11 mouse cellular contexts compared by ENCODE assay signal in genomic region chr3:88226101-88226845, GRCm38 (mm10). TPM values are rescaled to one million over a fixed set of nuclear protein-coding genes. Genes with fewer than 3 reads are reported as not detected.
DNase-seq lines count a peak whose midpoint lies in the region; ATAC-seq and TF ChIP-seq lines count a peak whose summit lies in the region.
"Had no signal": no experiment of that assay in that cellular context is flagged by ENCODE, and none has a peak within 500 bp of the region (broad histone marks: within the 10 kb centered on the region; RNA-seq: fewer than 3 reads in every experiment).

No protein-coding gene starts in this region.

- peak overlapping the region; percentile 18; the same call in 1 of the 2 replicates for H3K4me3 ChIP-seq in forebrain, embryonic 10.5 days
- H3K4me3 ChIP-seq in layer of hippocampus, adult 2 months: no peak overlapping the region
- H3K4me3 ChIP-seq in neural tube, embryonic 15.5 days (replicated peaks): no peak overlapping the region
- no peak overlapping the region for H3K4me3 ChIP-seq in intestine, embryonic 15.5 days (replicated peaks)
- H3K4me3 ChIP-seq: heart, embryonic 15.5 days had no signal

- 87% methylated on average over 10 of the region's 10 CpGs for whole genome bisulfite sequencing in forebrain, embryonic 10.5 days
- WGBS in neural tube, embryonic 15.5 days: 40% methylated on average over 10 of the region's 10 CpGs
- WGBS in intestine, embryonic 15.5 days: 82% methylated on average over 10 of the region's 10 CpGs

- peaks cover 92% of the 10 kb centered on the region for H3K36me3 ChIP-seq in forebrain, embryonic 10.5 days (replicated peaks)
- H3K36me3 ChIP-seq in neural tube, embryonic 15.5 days: peaks cover 50% of the 10 kb centered on the region
- H3K36me3 ChIP-seq in intestine, embryonic 15.5 days: no peaks in the 10 kb centered on the region
- H3K36me3 ChIP-seq: heart, embryonic 15.5 days had no signal

- H3K9me3 ChIP-seq in forebrain, embryonic 10.5 days: no peaks in the 10 kb centered on the region
- no peaks in the 10 kb centered on the region for H3K9me3 ChIP-seq in neural tube, embryonic 15.5 days (replicated peaks)
- no peaks in the 10 kb centered on the region for H3K9me3 ChIP-seq in intestine, embryonic 15.5 days
- H3K9me3 ChIP-seq: heart, embryonic 15.5 days had no signal

- DNase-seq in frontal cortex, postnatal 36 days (ENCODE audit: low spot score in 2 of 2): peak; percentile 74 to 81
- DNase-seq in frontal cortex, postnatal 25 days (ENCODE audit: low spot score in 2 of 2): no peak
- DNase-seq in forebrain, embryonic 10.5 days (ENCODE audit: extremely low spot score, low spot score): no peak
- DNase-seq in layer of hippocampus, adult 2 months (ENCODE audit: low spot score in 2 of 2): peak in 1 of 2 experiments; percentile 84
- DNase-seq in thymus, postnatal 14 days: no peak
- DNase-seq in adrenal gland, adult 8-10 months: no peak
- DNase-seq: kidney, postnatal 25 days had no signal

- no peak overlapping the region for H3K9ac ChIP-seq in neural tube, embryonic 15.5 days (replicated peaks)
- H3K9ac ChIP-seq in intestine, embryonic 15.5 days: no peak overlapping the region
- H3K9ac ChIP-seq: heart, embryonic 15.5 days had no signal

- peaks cover 100% of the 10 kb centered on the region for H3K4me1 ChIP-seq in forebrain, embryonic 10.5 days
- peaks cover 88% of the 10 kb centered on the region for H3K4me1 ChIP-seq in neural tube, embryonic 15.5 days
- no peaks in the 10 kb centered on the region for H3K4me1 ChIP-seq in intestine, embryonic 15.5 days (replicated peaks)
- H3K4me1 ChIP-seq: heart, embryonic 15.5 days had no signal

- H3K27me3 ChIP-seq in forebrain, embryonic 10.5 days (ENCODE audit: poor library complexity, severe bottlenecking): peaks cover 99% of the 10 kb centered on the region
- no peaks in the 10 kb centered on the region for H3K27me3 ChIP-seq in neural tube, embryonic 15.5 days (replicated peaks)
- peaks cover 40% of the 10 kb centered on the region for H3K27me3 ChIP-seq in intestine, embryonic 15.5 days (replicated peaks)

- no peak for ATAC-seq in neural tube, embryonic 15.5 days (ENCODE audit: low FRiP score)
- no peak for ATAC-seq in intestine, embryonic 15.5 days
- ATAC-seq: Patski had no signal

- peak overlapping the region; percentile 75 for H3K27ac ChIP-seq in forebrain, embryonic 10.5 days
- peak overlapping the region; percentile 95 for H3K27ac ChIP-seq in layer of hippocampus, adult 2 months
- peak overlapping the region; percentile 98 for H3K27ac ChIP-seq in neural tube, embryonic 15.5 days (replicated peaks)
- H3K27ac ChIP-seq in intestine, embryonic 15.5 days: no peak overlapping the region
- H3K27ac ChIP-seq: heart, embryonic 15.5 days had no signal

- H3K4me2 ChIP-seq in neural tube, embryonic 15.5 days: no peak overlapping the region
- H3K4me2 ChIP-seq in intestine, embryonic 15.5 days (replicated peaks): no peak overlapping the region
- H3K4me2 ChIP-seq: heart, embryonic 15.5 days had no signal

- TF ChIP-seq CTCF in layer of hippocampus, adult 2 months (conservative IDR thresholded peaks at IDR 0.05): no peak

RNA-seq across cellular contexts. Expression of gene Rhbg, which starts 28.2 kb away (rescaled TPM):
- 0.37 and 0.38 TPM in 2 replicates for polyA plus RNA-seq in forebrain, embryonic 10.5 days (2016; fragmentation: Nextera tagmentation; extraction: Ambion mirVana)
- not detected for total RNA-seq in layer of hippocampus, adult 2 months (2021)
- polyA plus RNA-seq in neural tube, embryonic 15.5 days (2015; fragmentation: Nextera tagmentation; extraction: Ambion mirVana): 0.78 and 0.83 TPM in 2 replicates
- 0.59 and 0.69 TPM in 2 replicates for polyA plus RNA-seq in intestine, embryonic 15.5 days (2015; fragmentation: Nextera tagmentation; extraction: Ambion mirVana)
- 10 to 100 TPM; 12.0 to 27.5 (median 17.3) TPM for total RNA-seq in adrenal gland, adult 8-10 months (2022)
- polyA plus RNA-seq: Patski had no signal

Comparison
In these comparisons a context has a peak if more than half of its experiments do, and no peak if none do; other contexts are left out.
1. DNase-seq: peak in frontal cortex, postnatal 36 days (2 of 2); none in frontal cortex, postnatal 25 days (0 of 2), forebrain, embryonic 10.5 days (single experiment), thymus, postnatal 14 days (single experiment) and adrenal gland, adult 8-10 months (single experiment).